Mouse (Mus musculus): ENCODE measurements at regions not wholly inside any gene's neighbourhood (a gene's known extent, or its start where the extent isn't known, plus 50 kb on each side); places are given as distances from the start of the nearest gene placed in this dataset.
A peak's percentile ranks its signal among the peaks of the same experiment; 100 is the strongest.

- Histone ChIP-seq H3K4me3 (no peak overlapping the region), H3K27ac (no peak overlapping the region)
- no peak for TF ChIP-seq CTCF (conservative IDR thresholded peaks at IDR 0.05)
- no peak for DNase-seq (ENCODE audit: low spot score in 2 of 2)
These were observed 670.0 kb downstream of the Kcnj2 start for GRCm38 (mm10) chr11:111735961-111736360.

- TF ChIP-seq CTCF (conservative IDR thresholded peaks at IDR 0.05) = no peak
- Histone ChIP-seq H3K4me3 (no peak overlapping the region), H3K27ac (no peak overlapping the region)
- no peak for DNase-seq (ENCODE audit: low spot score in 2 of 2)
These were observed 677.4 kb downstream of the Kcnj2 start for GRCm38 (mm10) chr11:111743356-111743755.

GRCm38 (mm10) chr11:111747262-111747946, 681.4 kb downstream of the Kcnj2 start:
- Histone ChIP-seq H3K27ac (no peak overlapping the region), H3K4me3 (no peak overlapping the region)
- DNase-seq (ENCODE audit: low spot score in 2 of 2) = no peak
- no peak for TF ChIP-seq CTCF (conservative IDR thresholded peaks at IDR 0.05)

GRCm38 (mm10) chr11:111747947-111748322, 682.0 kb downstream of the Kcnj2 start:
- no peak overlapping the region for H3K4me3 ChIP-seq
- DNase-seq (ENCODE audit: low spot score in 2 of 2) = no peak
- no peak for TF ChIP-seq CTCF (conservative IDR thresholded peaks at IDR 0.05)

GRCm38 (mm10) chr11:111748496-111748895, 682.5 kb downstream of the Kcnj2 start:
- Histone ChIP-seq H3K27ac (no peak overlapping the region), H3K4me3 (no peak overlapping the region)
- DNase-seq (ENCODE audit: low spot score in 2 of 2) = no peak
- TF ChIP-seq CTCF (conservative IDR thresholded peaks at IDR 0.05) = no peak

More at GRCm38 (mm10) chr11:111747947-111748322, 682.0 kb downstream of the Kcnj2 start:
- no peak overlapping the region for H3K27ac ChIP-seq

GRCm38 (mm10) chr11:111754735-111755134, 688.8 kb downstream of the Kcnj2 start:
- no peak for DNase-seq (ENCODE audit: low spot score in 2 of 2)
- TF ChIP-seq CTCF (conservative IDR thresholded peaks at IDR 0.05) = no peak
- no peak overlapping the region for H3K27ac ChIP-seq
- no peak overlapping the region for H3K4me3 ChIP-seq

GRCm38 (mm10) chr11:111763081-111763480, 697.1 kb downstream of the Kcnj2 start:
- Histone ChIP-seq H3K27ac (no peak overlapping the region), H3K4me3 (no peak overlapping the region)
- no peak for DNase-seq (ENCODE audit: low spot score in 2 of 2)
- TF ChIP-seq CTCF (conservative IDR thresholded peaks at IDR 0.05) = no peak

GRCm38 (mm10) chr11:111766371-111767011, 700.5 kb downstream of the Kcnj2 start:
- Histone ChIP-seq H3K4me3 (no peak overlapping the region), H3K27ac (no peak overlapping the region)
- peak; percentile 8 to 12 for DNase-seq (ENCODE audit: low spot score in 2 of 2)
- TF ChIP-seq CTCF (conservative IDR thresholded peaks at IDR 0.05) = no peak

- Histone ChIP-seq H3K27ac (no peak overlapping the region), H3K4me3 (no peak overlapping the region)
- TF ChIP-seq CTCF (conservative IDR thresholded peaks at IDR 0.05) = no peak
- no peak for DNase-seq (ENCODE audit: low spot score in 2 of 2)
These were observed 701.0 kb downstream of the Kcnj2 start for GRCm38 (mm10) chr11:111767012-111767392.

- Histone ChIP-seq H3K4me3 (no peak overlapping the region), H3K27ac (no peak overlapping the region)
- no peak for DNase-seq (ENCODE audit: low spot score in 2 of 2)
- no peak for TF ChIP-seq CTCF (conservative IDR thresholded peaks at IDR 0.05)
These were observed 708.2 kb downstream of the Kcnj2 start for GRCm38 (mm10) chr11:111774108-111774679.

GRCm38 (mm10) chr11:111781321-111781720, 715.4 kb downstream of the Kcnj2 start:
- Histone ChIP-seq H3K4me3 (peak overlapping the region; percentile 32; the same call in 1 of the 2 replicates), H3K27ac (no peak overlapping the region)
- no peak for TF ChIP-seq CTCF (conservative IDR thresholded peaks at IDR 0.05)
- DNase-seq (ENCODE audit: low spot score in 2 of 2) = peak in 1 of 2 experiments; percentile 9

GRCm38 (mm10) chr11:111791267-111791926, 725.4 kb downstream of the Kcnj2 start:
- Histone ChIP-seq H3K4me3 (no peak overlapping the region), H3K27ac (no peak overlapping the region)
- no peak for TF ChIP-seq CTCF (conservative IDR thresholded peaks at IDR 0.05)
- DNase-seq (ENCODE audit: low spot score in 2 of 2) = no peak

- Histone ChIP-seq H3K27ac (no peak overlapping the region), H3K4me3 (no peak overlapping the region)
- DNase-seq (ENCODE audit: low spot score in 2 of 2) = no peak
- TF ChIP-seq CTCF (conservative IDR thresholded peaks at IDR 0.05) = no peak
These were observed 735.1 kb downstream of the Kcnj2 start for GRCm38 (mm10) chr11:111801033-111801432.

All from layer of hippocampus, adult 2 months (tissue).